In genomic region chr16:20301770-20302649, GRCm38 (mm10) we compare ENCODE assay signal across 8 mouse cellular contexts. TPM values are rescaled to one million over a fixed set of nuclear protein-coding genes. Genes with fewer than 3 reads are reported as not detected.
DNase-seq lines count a peak whose midpoint lies in the region; ATAC-seq and TF ChIP-seq lines count a peak whose summit lies in the region.

TSS of gene Parl (minus strand) at chr16:20302387.

- H3K4me3 ChIP-seq in ES-Bruce4 (ENCODE audit: low read depth, low read length) = peak within 1 kb of the TSS; percentile 83
- H3K4me3 ChIP-seq in forebrain, embryonic 13.5 days = peak within 1 kb of the TSS; percentile 88
- H3K4me3 ChIP-seq in neural tube, embryonic 15.5 days (replicated peaks) = peak within 1 kb of the TSS; percentile 85

- H3K27ac ChIP-seq in ES-Bruce4 (ENCODE audit: insufficient read depth, low read length) = peak within 1 kb of the TSS; percentile 21; the same call in 1 of the 2 replicates
- no peak within 1 kb of the TSS for H3K27ac ChIP-seq in forebrain, embryonic 13.5 days
- H3K27ac ChIP-seq in neural tube, embryonic 15.5 days (replicated peaks) = peak within 1 kb of the TSS; percentile 74

- TF ChIP-seq EP300 in ES-Bruce4 (IDR thresholded peaks at IDR 0.05; ENCODE audit: insufficient read depth, low read depth, low read length) = no peak

- DNase-seq in heart, postnatal 10 days = peak; percentile 84 to 91
- DNase-seq in large intestine, adult 2 months (ENCODE audit: low read depth, low spot score) = peak; percentile 92
- peak; percentile 76 to 82 for DNase-seq in lung, adult 18-20 months
- DNase-seq in testis, postnatal 14 days (ENCODE audit: low spot score) = peak; percentile 75

- no peaks in the 10 kb centered on the region for H3K4me1 ChIP-seq in ES-Bruce4 (ENCODE audit: control insufficient read depth, insufficient read depth, low read length)
- H3K4me1 ChIP-seq in forebrain, embryonic 13.5 days = peaks cover 17% of the 10 kb centered on the region
- H3K4me1 ChIP-seq in neural tube, embryonic 15.5 days = peaks cover 22% of the 10 kb centered on the region

- peaks cover 14% of the 10 kb centered on the region for H3K36me3 ChIP-seq in ES-Bruce4 (ENCODE audit: control insufficient read depth, insufficient read depth, low read length, poor library complexity, severe bottlenecking)
- peaks cover 10% of the 10 kb centered on the region for H3K36me3 ChIP-seq in forebrain, embryonic 13.5 days (ENCODE audit: poor library complexity, severe bottlenecking)
- H3K36me3 ChIP-seq in neural tube, embryonic 15.5 days = peaks cover 3% of the 10 kb centered on the region

- intact Hi-C loops in heart, postnatal 10 days (cut with DNase I) = loop anchor here (2.0 to 5.0 kb wide), 3 partner anchors 89 to 575 kb away; no protein-coding TSS in a partner anchor

- ATAC-seq in cerebellum, adult (ENCODE audit: insufficient number of reproducible peaks, low FRiP score, low TSS enrichment) = peak; percentile 85
- peak; percentile 92 for ATAC-seq in forebrain, embryonic 13.5 days
- ATAC-seq in neural tube, embryonic 15.5 days (ENCODE audit: low FRiP score) = peak; percentile 94

- peak within 1 kb of the TSS; percentile 76 for H3K4me2 ChIP-seq in forebrain, embryonic 13.5 days
- peak within 1 kb of the TSS; percentile 79 for H3K4me2 ChIP-seq in neural tube, embryonic 15.5 days

- H3K27me3 ChIP-seq in ES-Bruce4 (ENCODE audit: control insufficient read depth, insufficient read depth, low read length, poor library complexity, severe bottlenecking) = no peaks in the 10 kb centered on the region
- no peaks in the 10 kb centered on the region for H3K27me3 ChIP-seq in forebrain, embryonic 13.5 days
- no peaks in the 10 kb centered on the region for H3K27me3 ChIP-seq in neural tube, embryonic 15.5 days (replicated peaks)

- peak within 1 kb of the TSS; percentile 93 for H3K9ac ChIP-seq in ES-Bruce4 (ENCODE audit: low read depth, poor library complexity, severe bottlenecking)
- peak within 1 kb of the TSS; percentile 86 for H3K9ac ChIP-seq in forebrain, embryonic 13.5 days
- H3K9ac ChIP-seq in neural tube, embryonic 15.5 days (replicated peaks) = peak within 1 kb of the TSS; percentile 75

- WGBS in forebrain, embryonic 13.5 days = under 1% methylated on average over 52 of the region's 52 CpGs
- WGBS in large intestine, adult 2 months = under 1% methylated on average over 52 of the region's 52 CpGs
- WGBS in neural tube, embryonic 15.5 days = under 1% methylated on average over 52 of the region's 52 CpGs

- no peak for TF ChIP-seq POLR2A in ES-Bruce4 (IDR thresholded peaks at IDR 0.05; ENCODE audit: insufficient read depth, low read length)

- H3K9me3 ChIP-seq in ES-Bruce4 (replicated peaks; ENCODE audit: control insufficient read depth, insufficient read depth, low read length, poor library complexity, severe bottlenecking) = no peaks in the 10 kb centered on the region
- H3K9me3 ChIP-seq in forebrain, embryonic 13.5 days (replicated peaks) = no peaks in the 10 kb centered on the region
- no peaks in the 10 kb centered on the region for H3K9me3 ChIP-seq in neural tube, embryonic 15.5 days (replicated peaks)

- peak; percentile 86 for TF ChIP-seq CTCF in ES-Bruce4 (IDR thresholded peaks at IDR 0.05; ENCODE audit: low read depth, low read length)

RNA-seq across cellular contexts. Expression of gene Parl, which starts in this region (rescaled TPM):
- 87.9 and 94.9 TPM in 2 replicates for polyA plus RNA-seq in ES-Bruce4 (2011; ENCODE audit: insufficient read depth, insufficient read length, low read depth, missing spikeins)
- polyA plus RNA-seq in forebrain, embryonic 13.5 days (2015; fragmentation: Nextera tagmentation; extraction: Ambion mirVana) = 91.5 and 94.8 TPM in 2 replicates
- total RNA-seq in heart, postnatal 10 days (2021) = 100 to 1,000 TPM in 1 of 2 experiments, 10 to 100 TPM in 1; 90.9 to 105 TPM
- polyA plus RNA-seq in large intestine, adult 2 months (2012; rRNA removed) = 43.5 and 46.1 TPM in 2 replicates
- polyA plus RNA-seq in neural tube, embryonic 15.5 days (2015; fragmentation: Nextera tagmentation; extraction: Ambion mirVana) = 69.0 and 71.3 TPM in 2 replicates
